Mouse (Mus musculus) midbrain, embryonic 14.5 days (tissue): ENCODE measurements around the gene Cdk15. TPM values are rescaled to one million over a fixed set of nuclear protein-coding genes. Genes with fewer than 3 reads are reported as not detected.
A peak's percentile ranks its signal among the peaks of the same experiment; 100 is the strongest.

Experiments used
- ATAC-seq: fragments of 200-750 bp; cut with Nextera tagmentation; 2 replicates; pipeline ENCODE4 v1.8.0; 2017; ENCODE audit warnings: moderate number of reproducible peaks, moderate library complexity; ENCODE audit not compliant: low FRiP score, low TSS enrichment
- DNase-seq: peaks from one replicate; pipeline ENCODE4 v3.0.0-alpha.2; 2015
- H3K27ac ChIP-seq: fragments of 300-500 bp; sonication (generic); replicated peaks from 2 replicates; pipeline ENCODE4 v1.5.1; 2014; ENCODE audit warnings: mild to moderate bottlenecking, low read depth, low read length, moderate library complexity
- H3K27me3 ChIP-seq: fragments of 300-500 bp; sonication (generic); 2 replicates; pipeline ENCODE4 v1.6.1; 2014; ENCODE audit warnings: low read length, control low read depth, mixed read lengths; ENCODE audit not compliant: control insufficient read depth, insufficient read depth
- H3K36me3 ChIP-seq: fragments of 300-500 bp; sonication (generic); 2 replicates; pipeline ENCODE4 v1.6.1; 2014; ENCODE audit warnings: low read length, control low read depth; ENCODE audit not compliant: control insufficient read depth, insufficient read depth
- H3K4me1 ChIP-seq: fragments of 300-500 bp; sonication (generic); 2 replicates; pipeline ENCODE4 v1.6.1; 2014; ENCODE audit warnings: mild to moderate bottlenecking, antibody characterized with exemption, low read length, control low read depth; ENCODE audit not compliant: control insufficient read depth, insufficient read depth
- H3K4me2 ChIP-seq: fragments of 300-500 bp; sonication (generic); 2 replicates; pipeline ENCODE4 v1.6.1; 2014; ENCODE audit warnings: mild to moderate bottlenecking, low read length, moderate library complexity
- H3K4me3 ChIP-seq: fragments of 300-500 bp; sonication (generic); replicated peaks from 2 replicates; pipeline ENCODE4 v1.5.1; 2014; ENCODE audit warnings: low read depth, low read length
- H3K9ac ChIP-seq: fragments of 300-500 bp; sonication (generic); replicated peaks from 2 replicates; pipeline ENCODE4 v1.6.1; 2014; ENCODE audit warnings: mild to moderate bottlenecking, low read length, moderate library complexity
- H3K9me3 ChIP-seq: fragments of 300-500 bp; sonication (generic); 2 replicates; pipeline ENCODE4 v1.6.1; 2016; ENCODE audit warnings: low read length, control low read depth, mixed read lengths; ENCODE audit not compliant: control insufficient read depth
- WGBS: fragments of 180-500 bp; shearing (Covaris S2); extraction: QIAGEN DNeasy Blood & Tissue Kit; methylation state at CpG from one replicate; pipeline ENCODE4 v1.1.7; 2014; 5-methylcytosine and 5-hydroxymethylcytosine counted together
- polyA plus RNA-seq: library from polyadenylated mRNA; unstranded; fragments of >200 nt; fragmentation: Nextera tagmentation; extraction: Ambion mirVana; gene quantifications from 2 replicates; pipeline ENCODE4 v1.2.1, GENCODE M21; 2014

The Cdk15 gene
- polyA plus RNA-seq, 1 experiment from 2014 or later, result 1.7 TPM

GRCm38 (mm10) chr1:59222101-59222825, 34.4 kb upstream of the Cdk15 start:
- H3K9ac ChIP-seq, result no peak overlapping the region
- H3K27me3 ChIP-seq, result no peaks in the 10 kb centered on the region
- no peak for ATAC-seq
- no peak overlapping the region for H3K4me2 ChIP-seq
- no peak overlapping the region for H3K27ac ChIP-seq
- H3K36me3 ChIP-seq, result peaks cover 5% of the 10 kb centered on the region
- no peak for DNase-seq
- no peaks in the 10 kb centered on the region for H3K4me1 ChIP-seq
- H3K9me3 ChIP-seq, result no peaks in the 10 kb centered on the region
- H3K4me3 ChIP-seq, result no peak overlapping the region
- 93% methylated on average over 7 of the region's 7 CpGs for WGBS

- no peak for ATAC-seq
- peaks cover 5% of the 10 kb centered on the region; the same call in 1 of the 2 replicates for H3K36me3 ChIP-seq
- H3K9me3 ChIP-seq, result no peaks in the 10 kb centered on the region
- H3K27me3 ChIP-seq, result no peaks in the 10 kb centered on the region
- no peak overlapping the region for H3K4me2 ChIP-seq
- no peaks in the 10 kb centered on the region for H3K4me1 ChIP-seq
- H3K4me3 ChIP-seq, result no peak overlapping the region
- no peak overlapping the region for H3K27ac ChIP-seq
- no peak overlapping the region for H3K9ac ChIP-seq
- WGBS, result 88% methylated on average over 7 of the region's 7 CpGs
- no peak for DNase-seq
Measured at GRCm38 (mm10) chr1:59228552-59228951, 28.2 kb upstream of the Cdk15 start.

- Histone ChIP-seq H3K4me1 (no peaks in the 10 kb centered on the region), H3K27ac (no peak overlapping the region), H3K36me3 (peaks cover 5% of the 10 kb centered on the region; the same call in 1 of the 2 replicates), H3K9me3 (no peaks in the 10 kb centered on the region), H3K4me3 (no peak overlapping the region), H3K27me3 (no peaks in the 10 kb centered on the region), H3K9ac (no peak overlapping the region), H3K4me2 (no peak overlapping the region)
- DNase-seq (no peak), ATAC-seq (no peak)
- 42% methylated on average over 4 of the region's 4 CpGs for WGBS
Measured at GRCm38 (mm10) chr1:59229187-59229586, 27.5 kb upstream of the Cdk15 start.

- peak; percentile 99 for DNase-seq
- peak within 1 kb of the TSS; percentile 78 for H3K4me3 ChIP-seq
- WGBS, result 3% methylated on average over 57 of the region's 58 CpGs
- H3K4me1 ChIP-seq, result 0 out of 2 replicates have a peak, but pooled peaks cover 13% of the 10 kb centered on the region
- peak within 1 kb of the TSS; percentile 78 for H3K4me2 ChIP-seq
- peak; percentile 98 for ATAC-seq
- peak within 1 kb of the TSS; percentile 79 for H3K9ac ChIP-seq
- H3K27ac ChIP-seq, result peak within 1 kb of the TSS; percentile 73
- no peaks in the 10 kb centered on the region for H3K36me3 ChIP-seq
- no peaks in the 10 kb centered on the region for H3K9me3 ChIP-seq
- H3K27me3 ChIP-seq, result no peaks in the 10 kb centered on the region
Measured at GRCm38 (mm10) chr1:59236856-59237441, 19.8 kb upstream of the Cdk15 start, which contains the start of gene Als2. Gene Als2, minus strand, starts transcription at chr1:59237231.

GRCm38 (mm10) chr1:59237614-59238211, 19.0 kb upstream of the Cdk15 start:
- DNase-seq (peak; percentile 76), ATAC-seq (peak; percentile 44)
- under 1% methylated on average over 19 of the region's 19 CpGs for WGBS
- H3K27me3 ChIP-seq, result no peaks in the 10 kb centered on the region
- H3K4me1 ChIP-seq, result 0 out of 2 replicates have a peak, but pooled peaks cover 13% of the 10 kb centered on the region
- H3K4me3 ChIP-seq, result peak overlapping the region; percentile 78
- H3K9me3 ChIP-seq, result no peaks in the 10 kb centered on the region
- H3K27ac ChIP-seq, result peak overlapping the region; percentile 73; the same call in 1 of the 2 replicates
- peak overlapping the region; percentile 50 for H3K9ac ChIP-seq
- H3K4me2 ChIP-seq, result peak overlapping the region; percentile 78
- no peaks in the 10 kb centered on the region for H3K36me3 ChIP-seq

- ATAC-seq (no peak), DNase-seq (no peak)
- WGBS, result 68% methylated on average over 2 of the region's 2 CpGs
- H3K36me3 ChIP-seq, result no peaks in the 10 kb centered on the region
- no peaks in the 10 kb centered on the region for H3K27me3 ChIP-seq
- H3K4me2 ChIP-seq, result no peak overlapping the region
- H3K9ac ChIP-seq, result no peak overlapping the region
- no peaks in the 10 kb centered on the region for H3K9me3 ChIP-seq
- H3K4me3 ChIP-seq, result no peak overlapping the region
- H3K4me1 ChIP-seq, result no peaks in the 10 kb centered on the region
- H3K27ac ChIP-seq, result no peak overlapping the region
Measured at GRCm38 (mm10) chr1:59243770-59244169, 12.9 kb upstream of the Cdk15 start.

GRCm38 (mm10) chr1:59247602-59248001, 9.1 kb upstream of the Cdk15 start:
- ATAC-seq, result no peak
- H3K4me1 ChIP-seq, result no peaks in the 10 kb centered on the region
- no peaks in the 10 kb centered on the region for H3K36me3 ChIP-seq
- H3K27me3 ChIP-seq, result no peaks in the 10 kb centered on the region
- no peak overlapping the region for H3K4me2 ChIP-seq
- no peak overlapping the region for H3K9ac ChIP-seq
- no peak overlapping the region for H3K27ac ChIP-seq
- no peaks in the 10 kb centered on the region for H3K9me3 ChIP-seq
- peak; percentile 76 for DNase-seq
- no peak overlapping the region for H3K4me3 ChIP-seq
- 5% methylated on average over 9 of the region's 9 CpGs for WGBS

GRCm38 (mm10) chr1:59252762-59253161, 3.9 kb upstream of the Cdk15 start:
- peak overlapping the region; percentile 51 for H3K4me2 ChIP-seq
- H3K4me3 ChIP-seq, result peak overlapping the region; percentile 24
- no peak overlapping the region for H3K9ac ChIP-seq
- 18% methylated on average over 7 of the region's 7 CpGs for WGBS
- ATAC-seq, result no peak
- H3K27me3 ChIP-seq, result no peaks in the 10 kb centered on the region
- H3K36me3 ChIP-seq, result no peaks in the 10 kb centered on the region
- peaks cover 14% of the 10 kb centered on the region; the same call in 1 of the 2 replicates for H3K4me1 ChIP-seq
- H3K27ac ChIP-seq, result no peak overlapping the region
- DNase-seq, result peak; percentile 55
- no peaks in the 10 kb centered on the region for H3K9me3 ChIP-seq
